Mouse (Mus musculus): ENCODE data around the gene Rnf19b. TPM values are rescaled to one million over a fixed set of nuclear protein-coding genes. Genes with fewer than 3 reads are reported as not detected.

Rnf19b gene
- total and polyA plus RNA-seq, 2 experiments: 35.0 to 49.1 TPM

- H3K4me1 ChIP-seq (ENCODE audit: control insufficient read depth, insufficient read depth, low read length): peaks cover 2% of the 10 kb centered on the region; the same call in 1 of the 2 replicates
- WGBS: 11% methylated on average over 13 of the region's 13 CpGs
- no peak for DNase-seq (ENCODE audit: extremely low read depth, low read depth, low spot score)
- no peaks in the 10 kb centered on the region for H3K36me3 ChIP-seq (ENCODE audit: control insufficient read depth, insufficient read depth, low read length)
- TF ChIP-seq CTCF (IDR thresholded peaks at IDR 0.05; ENCODE audit: low read depth, low read length) (no peak), POLR2A (IDR thresholded peaks at IDR 0.05; ENCODE audit: extremely low read depth, insufficient read depth, low read length) (no peak)
- H3K27ac ChIP-seq (replicated peaks; ENCODE audit: insufficient read depth, low read depth, low read length): no peak overlapping the region
- H3K4me3 ChIP-seq (ENCODE audit: insufficient read depth, low read depth, low read length): no peak overlapping the region
- peaks cover 13% of the 10 kb centered on the region for H3K27me3 ChIP-seq (ENCODE audit: control insufficient read depth, insufficient read depth, low read length)
- H3K9ac ChIP-seq (ENCODE audit: low read depth, low read length): no peak overlapping the region
- H3K79me2 ChIP-seq (ENCODE audit: control insufficient read depth, insufficient read depth, low read length): no peaks in the 10 kb centered on the region
Observed at GRCm38 (mm10) chr4:129124652-129125146, 66.6 kb downstream of the Rnf19b start.

- Histone ChIP-seq H3K27ac (replicated peaks; ENCODE audit: insufficient read depth, low read depth, low read length) (no peak overlapping the region; the same call in 1 of the 2 replicates), H3K9ac (ENCODE audit: low read depth, low read length) (no peak overlapping the region), H3K79me2 (ENCODE audit: control insufficient read depth, insufficient read depth, low read length) (no peaks in the 10 kb centered on the region), H3K36me3 (ENCODE audit: control insufficient read depth, insufficient read depth, low read length) (no peaks in the 10 kb centered on the region), H3K27me3 (ENCODE audit: control insufficient read depth, insufficient read depth, low read length) (peaks cover 6% of the 10 kb centered on the region; the same call in 1 of the 2 replicates), H3K4me1 (ENCODE audit: control insufficient read depth, insufficient read depth, low read length) (peaks cover 2% of the 10 kb centered on the region; the same call in 1 of the 2 replicates), H3K4me3 (ENCODE audit: insufficient read depth, low read depth, low read length) (no peak overlapping the region)
- 7% methylated on average over 19 of the region's 19 CpGs for WGBS
- peak; percentile 44 for DNase-seq (ENCODE audit: extremely low read depth, low read depth, low spot score)
- TF ChIP-seq POLR2A (IDR thresholded peaks at IDR 0.05; ENCODE audit: extremely low read depth, insufficient read depth, low read length): no peak
- no peak for TF ChIP-seq CTCF (IDR thresholded peaks at IDR 0.05; ENCODE audit: low read depth, low read length)
Observed at GRCm38 (mm10) chr4:129125736-129126451, 67.8 kb downstream of the Rnf19b start.

GRCm38 (mm10) chr4:129128582-129129338, 70.7 kb downstream of the Rnf19b start:
- Histone ChIP-seq H3K27ac (replicated peaks; ENCODE audit: insufficient read depth, low read depth, low read length) (no peak overlapping the region), H3K27me3 (ENCODE audit: control insufficient read depth, insufficient read depth, low read length) (no peaks in the 10 kb centered on the region; the same call in 1 of the 2 replicates)

GRCm38 (mm10) chr4:129129387-129129786, 71.3 kb downstream of the Rnf19b start:
- TF ChIP-seq CTCF (IDR thresholded peaks at IDR 0.05; ENCODE audit: low read depth, low read length): no peak
- no peak for TF ChIP-seq POLR2A (IDR thresholded peaks at IDR 0.05; ENCODE audit: extremely low read depth, insufficient read depth, low read length)
- 51% methylated on average over 9 of the region's 9 CpGs for WGBS
- Histone ChIP-seq H3K4me1 (ENCODE audit: control insufficient read depth, insufficient read depth, low read length) (peaks cover 2% of the 10 kb centered on the region; the same call in 1 of the 2 replicates), H3K9ac (ENCODE audit: low read depth, low read length) (no peak overlapping the region), H3K36me3 (ENCODE audit: control insufficient read depth, insufficient read depth, low read length) (no peaks in the 10 kb centered on the region), H3K27ac (replicated peaks; ENCODE audit: insufficient read depth, low read depth, low read length) (no peak overlapping the region), H3K27me3 (ENCODE audit: control insufficient read depth, insufficient read depth, low read length) (no peaks in the 10 kb centered on the region; the same call in 1 of the 2 replicates), H3K79me2 (ENCODE audit: control insufficient read depth, insufficient read depth, low read length) (no peaks in the 10 kb centered on the region), H3K4me3 (ENCODE audit: insufficient read depth, low read depth, low read length) (no peak overlapping the region)
- no peak for DNase-seq (ENCODE audit: extremely low read depth, low read depth, low spot score)

More at GRCm38 (mm10) chr4:129128582-129129338, 70.7 kb downstream of the Rnf19b start:
- Histone ChIP-seq H3K4me1 (ENCODE audit: control insufficient read depth, insufficient read depth, low read length) (peaks cover 2% of the 10 kb centered on the region; the same call in 1 of the 2 replicates), H3K79me2 (ENCODE audit: control insufficient read depth, insufficient read depth, low read length) (no peaks in the 10 kb centered on the region), H3K9ac (ENCODE audit: low read depth, low read length) (no peak overlapping the region), H3K36me3 (ENCODE audit: control insufficient read depth, insufficient read depth, low read length) (no peaks in the 10 kb centered on the region), H3K4me3 (ENCODE audit: insufficient read depth, low read depth, low read length) (no peak overlapping the region)
- TF ChIP-seq POLR2A (IDR thresholded peaks at IDR 0.05; ENCODE audit: extremely low read depth, insufficient read depth, low read length): no peak
- no peak for TF ChIP-seq CTCF (IDR thresholded peaks at IDR 0.05; ENCODE audit: low read depth, low read length)
- 70% methylated on average over 13 of the region's 13 CpGs for WGBS
- no peak for DNase-seq (ENCODE audit: extremely low read depth, low read depth, low spot score)

- no peak overlapping the region for H3K27ac ChIP-seq (replicated peaks; ENCODE audit: insufficient read depth, low read depth, low read length)
- H3K4me3 ChIP-seq (ENCODE audit: insufficient read depth, low read depth, low read length): no peak overlapping the region
- H3K79me2 ChIP-seq (ENCODE audit: control insufficient read depth, insufficient read depth, low read length): no peaks in the 10 kb centered on the region
- no peaks in the 10 kb centered on the region; the same call in 1 of the 2 replicates for H3K27me3 ChIP-seq (ENCODE audit: control insufficient read depth, insufficient read depth, low read length)
- peaks cover 4% of the 10 kb centered on the region; the same call in 1 of the 2 replicates for H3K4me1 ChIP-seq (ENCODE audit: control insufficient read depth, insufficient read depth, low read length)
- 7% methylated on average over 8 of the region's 8 CpGs for WGBS
- no peak overlapping the region for H3K9ac ChIP-seq (ENCODE audit: low read depth, low read length)
- TF ChIP-seq POLR2A (IDR thresholded peaks at IDR 0.05; ENCODE audit: extremely low read depth, insufficient read depth, low read length) (no peak), CTCF (IDR thresholded peaks at IDR 0.05; ENCODE audit: low read depth, low read length) (peak; percentile 80)
- no peaks in the 10 kb centered on the region for H3K36me3 ChIP-seq (ENCODE audit: control insufficient read depth, insufficient read depth, low read length)
- no peak for DNase-seq (ENCODE audit: extremely low read depth, low read depth, low spot score)
Observed at GRCm38 (mm10) chr4:129130149-129130548, 72.1 kb downstream of the Rnf19b start.

All from liver, adult 2 months (tissue).